Mouse (Mus musculus) erythroblast, embryonic 14.5 days (primary cell): ENCODE data around the gene Lman1l.

Experiments
- GATA1 ChIP-seq: IDR thresholded peaks from 2 replicates; pipeline ENCODE4 v1.6.1; 2012; ENCODE audit warnings: low read length, inconsistent platforms, mixed read lengths
- TAL1 ChIP-seq: IDR thresholded peaks from 3 replicates; pipeline ENCODE4 v1.6.1; 2012; ENCODE audit warnings: low read length, inconsistent platforms, mixed read lengths

DNA sequence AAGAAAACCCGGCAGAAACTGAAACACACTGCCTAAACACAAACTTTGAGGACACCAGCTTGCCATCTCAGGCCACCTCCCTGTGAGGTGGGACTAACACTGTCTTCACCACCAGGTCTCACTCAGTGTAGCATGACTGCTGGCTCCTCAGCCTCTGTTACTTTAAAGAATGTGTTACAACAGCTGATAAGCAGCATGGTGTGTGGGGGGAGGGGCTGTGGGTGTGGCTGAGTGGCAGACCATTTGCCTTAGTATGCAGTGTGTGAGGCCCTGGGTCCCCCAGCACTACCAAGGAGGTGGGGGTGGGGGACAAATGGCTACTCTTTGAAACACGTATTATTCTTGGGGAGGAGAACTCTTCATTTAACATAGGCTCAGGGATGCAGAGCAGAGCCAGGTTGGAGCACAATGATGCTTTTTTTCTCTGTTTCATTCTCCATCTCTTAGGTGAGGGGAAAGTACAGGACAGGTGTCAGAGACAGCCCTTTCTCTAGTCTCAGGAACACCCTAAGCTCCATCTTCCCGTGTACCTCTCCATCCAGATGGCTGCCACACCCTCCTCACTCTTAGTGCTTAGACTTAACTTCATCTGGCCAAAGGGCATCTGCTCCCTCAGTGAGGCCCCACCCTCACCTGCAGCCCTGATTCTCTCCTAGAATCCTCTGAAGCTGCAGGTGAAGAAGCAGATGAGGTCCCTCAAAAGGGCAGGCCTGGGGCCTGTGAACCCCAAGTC is 19.8 kb downstream of the Lman1l start:
- TF ChIP-seq GATA1, result no peak
- no peak for TF ChIP-seq TAL1
